Mouse (Mus musculus): Measurements from ENCODE around the gene Zfp59. TPM values are rescaled to one million over a fixed set of nuclear protein-coding genes. Genes with fewer than 3 reads are reported as not detected.
"Not testable (repeated sequence)": the region's sequence is repeated elsewhere in the genome, so short reads cannot be mapped to it uniquely, and the experiment has no call there.

Gene Zfp59
- polyA plus RNA-seq, 2 experiments, result 0.68 to 1.5 TPM

- 75% methylated on average over 6 of the region's 6 CpGs for WGBS (ENCODE audit: insufficient replicate concordance)
- no peak for DNase-seq (ENCODE audit: low read depth in 3 of 3, low spot score in 3 of 3)
- TF ChIP-seq EP300 (IDR thresholded peaks at IDR 0.05; ENCODE audit: low read depth) (no peak), CTCF (IDR thresholded peaks at IDR 0.05; ENCODE audit: low read depth) (no peak)
- H3K9ac ChIP-seq (replicated peaks), result no peak overlapping the region
- H3K27me3 ChIP-seq (ENCODE audit: control insufficient read depth, insufficient read depth, low read length), result no peaks in the 10 kb centered on the region
- H3K36me3 ChIP-seq (replicated peaks; ENCODE audit: control insufficient read depth, insufficient read depth, low read depth), result no peaks in the 10 kb centered on the region
- H3K9me3 ChIP-seq (ENCODE audit: control insufficient read depth, low read length), result no peaks in the 10 kb centered on the region
- no peak overlapping the region for H3K4me3 ChIP-seq (ENCODE audit: insufficient read depth in 1 of 2, low read depth in 2 of 2, low read length in 2 of 2)
- no peak overlapping the region for H3K27ac ChIP-seq
- ATAC-seq (ENCODE audit: insufficient read depth), result no peak
- peaks cover 0 to 6% of the 10 kb centered on the region in 2 experiments; a peak in 1 of 4 replicates for H3K4me1 ChIP-seq (replicated peaks; ENCODE audit: control insufficient read depth in 2 of 2, insufficient read depth in 2 of 2, low read length in 1 of 2)
- no peak overlapping the region for H3K4me2 ChIP-seq (ENCODE audit: low read depth)
Measured at GRCm38 (mm10) chr7:27840104-27840503, 1.7 kb downstream of the Zfp59 start.

- WGBS (ENCODE audit: insufficient replicate concordance), result 78% methylated on average over 1 of the region's 1 CpGs
- no peak for ATAC-seq (ENCODE audit: insufficient read depth)
Measured at GRCm38 (mm10) chr7:27857227-27857626, 18.8 kb downstream of the Zfp59 start, which contains the start of gene Zfp607a. Gene Zfp607a, plus strand, starts transcription at chr7:27857527.

GRCm38 (mm10) chr7:27859301-27860251, 21.2 kb downstream of the Zfp59 start:
- H3K36me3 ChIP-seq (replicated peaks; ENCODE audit: control insufficient read depth, insufficient read depth, low read depth), result no peaks in the 10 kb centered on the region
- peak overlapping the region; percentile 59 to 91 for H3K4me3 ChIP-seq (ENCODE audit: insufficient read depth in 1 of 2, low read depth in 2 of 2, low read length in 2 of 2)
- peak overlapping the region; percentile 50 for H3K27ac ChIP-seq
- H3K9me3 ChIP-seq (ENCODE audit: control insufficient read depth, low read length), result no peaks in the 10 kb centered on the region
- no peaks in the 10 kb centered on the region for H3K27me3 ChIP-seq (ENCODE audit: control insufficient read depth, insufficient read depth, low read length)
- DNase-seq (ENCODE audit: low read depth in 3 of 3, low spot score in 3 of 3) (peak in 1 of 3 experiments; percentile 52), ATAC-seq (ENCODE audit: insufficient read depth) (peak; percentile 46; the same call in 1 of the 2 replicates)
- peak overlapping the region; percentile 68 for H3K4me2 ChIP-seq (ENCODE audit: low read depth)
- TF ChIP-seq EP300 (IDR thresholded peaks at IDR 0.05; ENCODE audit: low read depth) (no peak), CTCF (IDR thresholded peaks at IDR 0.05; ENCODE audit: low read depth) (no peak)
- WGBS (ENCODE audit: insufficient replicate concordance), result 14% methylated on average over 10 of the region's 10 CpGs
- peak overlapping the region; percentile 64 for H3K9ac ChIP-seq (replicated peaks)
- H3K4me1 ChIP-seq (replicated peaks; ENCODE audit: control insufficient read depth in 2 of 2, insufficient read depth in 2 of 2, low read length in 1 of 2), result peaks cover 4 to 18% of the 10 kb centered on the region in 2 experiments; a peak in 2 of 4 replicates

More at GRCm38 (mm10) chr7:27857227-27857626, 18.8 kb downstream of the Zfp59 start, which contains the start of gene Zfp607a:
- TF ChIP-seq CTCF (IDR thresholded peaks at IDR 0.05; ENCODE audit: low read depth) (no peak), EP300 (IDR thresholded peaks at IDR 0.05; ENCODE audit: low read depth) (no peak)
- Histone ChIP-seq H3K27me3 (ENCODE audit: control insufficient read depth, insufficient read depth, low read length) (no peaks in the 10 kb centered on the region), H3K9me3 (ENCODE audit: control insufficient read depth, low read length) (no peaks in the 10 kb centered on the region), H3K36me3 (replicated peaks; ENCODE audit: control insufficient read depth, insufficient read depth, low read depth) (no peaks in the 10 kb centered on the region), H3K9ac (replicated peaks) (no peak within 1 kb of the TSS), H3K27ac (no peak within 1 kb of the TSS), H3K4me1 (replicated peaks; ENCODE audit: control insufficient read depth in 2 of 2, insufficient read depth in 2 of 2, low read length in 1 of 2) (peaks cover 4 to 18% of the 10 kb centered on the region in 2 experiments; a peak in 2 of 4 replicates), H3K4me3 (ENCODE audit: insufficient read depth in 1 of 2, low read depth in 2 of 2, low read length in 2 of 2) (no peak within 1 kb of the TSS), H3K4me2 (ENCODE audit: low read depth) (no peak within 1 kb of the TSS)
- DNase-seq (ENCODE audit: low read depth in 3 of 3, low spot score in 3 of 3), result no peak

GRCm38 (mm10) chr7:27860396-27861235, 22.2 kb downstream of the Zfp59 start:
- DNase-seq (ENCODE audit: low read depth in 3 of 3, low spot score in 3 of 3), result peak; percentile 50 to 70 (median 52)
- TF ChIP-seq CTCF (IDR thresholded peaks at IDR 0.05; ENCODE audit: low read depth), result no peak
- no peak for TF ChIP-seq EP300 (IDR thresholded peaks at IDR 0.05; ENCODE audit: low read depth)
- peak; percentile 87 for ATAC-seq (ENCODE audit: insufficient read depth)
- peak overlapping the region; percentile 50 for H3K27ac ChIP-seq
- H3K36me3 ChIP-seq (replicated peaks; ENCODE audit: control insufficient read depth, insufficient read depth, low read depth), result no peaks in the 10 kb centered on the region
- H3K4me2 ChIP-seq (ENCODE audit: low read depth), result peak overlapping the region; percentile 68
- H3K9ac ChIP-seq (replicated peaks), result peak overlapping the region; percentile 64
- no peaks in the 10 kb centered on the region for H3K9me3 ChIP-seq (ENCODE audit: control insufficient read depth, low read length)
- WGBS (ENCODE audit: insufficient replicate concordance), result under 1% methylated on average over 22 of the region's 22 CpGs
- peaks cover 4 to 18% of the 10 kb centered on the region in 2 experiments; a peak in 2 of 4 replicates for H3K4me1 ChIP-seq (replicated peaks; ENCODE audit: control insufficient read depth in 2 of 2, insufficient read depth in 2 of 2, low read length in 1 of 2)
- H3K27me3 ChIP-seq (ENCODE audit: control insufficient read depth, insufficient read depth, low read length), result no peaks in the 10 kb centered on the region
- H3K4me3 ChIP-seq (ENCODE audit: insufficient read depth in 1 of 2, low read depth in 2 of 2, low read length in 2 of 2), result peak overlapping the region; percentile 59 to 91

GRCm38 (mm10) chr7:27862578-27862977, 24.2 kb downstream of the Zfp59 start:
- not testable (repeated sequence) for H3K27me3 ChIP-seq (ENCODE audit: control insufficient read depth, insufficient read depth, low read length); H3K4me2 ChIP-seq (ENCODE audit: low read depth); H3K9ac ChIP-seq (replicated peaks); ATAC-seq (ENCODE audit: insufficient read depth); H3K9me3 ChIP-seq (ENCODE audit: control insufficient read depth, low read length); H3K4me3 ChIP-seq (ENCODE audit: insufficient read depth in 1 of 2, low read depth in 2 of 2, low read length in 2 of 2); H3K27ac ChIP-seq; DNase-seq (ENCODE audit: low read depth in 3 of 3, low spot score in 3 of 3); H3K36me3 ChIP-seq (replicated peaks; ENCODE audit: control insufficient read depth, insufficient read depth, low read depth)
- WGBS (ENCODE audit: insufficient replicate concordance), result 64% methylated on average over 4 of the region's 5 CpGs
- H3K4me1 ChIP-seq (replicated peaks; ENCODE audit: control insufficient read depth in 2 of 2, insufficient read depth in 2 of 2, low read length in 1 of 2), result peaks cover 4 to 18% of the 10 kb centered on the region in 2 experiments; a peak in 2 of 4 replicates
